Mouse (Mus musculus): ENCODE measurements around the gene Hk2. TPM values are rescaled to one million over a fixed set of nuclear protein-coding genes. Genes with fewer than 3 reads are reported as not detected.
"Not testable (repeated sequence)": the region's sequence is repeated elsewhere in the genome, so short reads cannot be mapped to it uniquely, and the experiment has no call there.

Hk2 gene
- polyA plus RNA-seq, 1 experiment from 2014 or later: 6.4 TPM

DNA sequence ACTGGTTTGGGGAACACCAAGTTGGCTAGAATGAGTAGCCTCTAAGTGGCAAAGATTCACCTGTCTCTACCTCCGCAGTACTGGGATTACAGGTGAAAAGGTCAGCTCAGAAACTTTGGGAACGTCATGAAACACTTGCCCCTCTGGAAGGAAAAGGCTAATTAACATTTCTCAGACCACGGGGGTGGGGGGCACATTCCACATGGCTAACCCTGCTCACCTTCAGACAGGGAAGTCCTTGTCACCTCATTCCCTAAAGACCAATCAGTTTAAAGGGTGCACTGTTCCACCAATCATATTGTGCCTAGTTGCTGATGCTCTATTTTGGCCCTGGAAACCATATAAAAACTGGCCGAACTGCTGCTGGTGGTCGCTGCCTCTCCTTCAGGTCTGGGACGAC, 73.0 kb downstream of the Hk2 start:
- H3K9me3 ChIP-seq (replicated peaks; ENCODE audit: control insufficient read depth, low read length): no peaks in the 10 kb centered on the region
- H3K9ac ChIP-seq (ENCODE audit: low read depth, low read length): no peak overlapping the region
- no peak overlapping the region for H3K27ac ChIP-seq (ENCODE audit: low read length)
- WGBS (ENCODE audit: insufficient replicate concordance): 64% methylated on average over 6 of the region's 6 CpGs
- no peak overlapping the region for H3K4me3 ChIP-seq (ENCODE audit: low read depth, low read length)
- no peaks in the 10 kb centered on the region for H3K4me1 ChIP-seq (ENCODE audit: control insufficient read depth, low read depth, low read length)
- no peaks in the 10 kb centered on the region for H3K36me3 ChIP-seq (ENCODE audit: control insufficient read depth, insufficient read depth)
- H3K4me2 ChIP-seq (ENCODE audit: low read depth, low read length): no peak overlapping the region
- no peak for ATAC-seq (ENCODE audit: low read depth)
- no peaks in the 10 kb centered on the region for H3K27me3 ChIP-seq (ENCODE audit: control insufficient read depth, insufficient read depth, low read depth, low read length)

DNA sequence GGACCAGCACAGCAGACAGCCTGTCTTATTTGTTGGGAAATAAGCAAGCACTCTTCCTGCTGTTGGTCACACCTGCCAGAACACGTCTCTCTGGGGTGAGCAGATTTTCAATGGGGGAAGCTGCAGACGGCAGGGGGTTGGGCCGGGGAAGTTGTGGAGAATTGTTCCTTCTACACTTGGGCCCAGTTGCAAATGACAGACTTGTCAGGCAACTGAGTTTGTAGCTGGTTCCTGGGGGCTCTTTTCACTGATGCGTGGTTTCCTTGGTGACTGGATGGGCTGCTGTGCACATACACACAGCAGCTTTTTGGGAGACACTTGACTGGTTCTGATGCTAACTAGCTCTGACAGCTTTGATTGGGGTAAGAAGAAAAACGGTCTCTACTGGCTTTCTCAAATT, 74.4 kb downstream of the Hk2 start:
- no peaks in the 10 kb centered on the region for H3K4me1 ChIP-seq (ENCODE audit: control insufficient read depth, low read depth, low read length)
- no peaks in the 10 kb centered on the region for H3K27me3 ChIP-seq (ENCODE audit: control insufficient read depth, insufficient read depth, low read depth, low read length)
- H3K9me3 ChIP-seq (replicated peaks; ENCODE audit: control insufficient read depth, low read length): no peaks in the 10 kb centered on the region
- H3K4me2 ChIP-seq (ENCODE audit: low read depth, low read length): no peak overlapping the region
- no peak for ATAC-seq (ENCODE audit: low read depth)
- no peak overlapping the region for H3K4me3 ChIP-seq (ENCODE audit: low read depth, low read length)
- no peak overlapping the region for H3K9ac ChIP-seq (ENCODE audit: low read depth, low read length)
- H3K36me3 ChIP-seq (ENCODE audit: control insufficient read depth, insufficient read depth): no peaks in the 10 kb centered on the region
- H3K27ac ChIP-seq (ENCODE audit: low read length): no peak overlapping the region
- WGBS (ENCODE audit: insufficient replicate concordance): 16% methylated on average over 5 of the region's 5 CpGs

DNA sequence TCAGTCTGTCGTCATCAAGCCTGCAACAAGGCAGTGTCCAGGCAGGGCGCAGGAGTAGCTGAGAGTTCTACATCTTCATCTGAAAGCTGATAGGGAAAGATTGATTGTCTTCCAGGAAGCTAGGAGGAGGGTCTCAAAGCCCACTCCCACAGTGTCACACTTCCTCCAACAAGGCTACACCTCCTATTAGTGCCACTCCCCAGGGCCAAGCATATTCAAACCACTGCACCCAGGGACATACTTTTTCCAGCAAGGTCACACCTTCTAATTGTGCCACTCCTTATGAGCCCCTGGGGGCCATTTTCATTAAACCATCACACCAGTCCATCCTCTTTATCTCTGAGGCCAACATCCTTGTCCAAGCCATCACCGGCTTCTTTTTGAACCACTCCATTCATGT, 77.5 kb downstream of the Hk2 start:
- H3K9ac ChIP-seq (ENCODE audit: low read depth, low read length): no peak overlapping the region
- no peak overlapping the region for H3K4me3 ChIP-seq (ENCODE audit: low read depth, low read length)
- H3K27me3 ChIP-seq (ENCODE audit: control insufficient read depth, insufficient read depth, low read depth, low read length): no peaks in the 10 kb centered on the region
- no peaks in the 10 kb centered on the region for H3K4me1 ChIP-seq (ENCODE audit: control insufficient read depth, low read depth, low read length)
- ATAC-seq (ENCODE audit: low read depth): no peak
- no peak overlapping the region for H3K4me2 ChIP-seq (ENCODE audit: low read depth, low read length)
- WGBS (ENCODE audit: insufficient replicate concordance): 71% methylated on average over 3 of the region's 3 CpGs
- no peaks in the 10 kb centered on the region for H3K9me3 ChIP-seq (replicated peaks; ENCODE audit: control insufficient read depth, low read length)
- no peak overlapping the region for H3K27ac ChIP-seq (ENCODE audit: low read length)
- no peaks in the 10 kb centered on the region for H3K36me3 ChIP-seq (ENCODE audit: control insufficient read depth, insufficient read depth)

DNA sequence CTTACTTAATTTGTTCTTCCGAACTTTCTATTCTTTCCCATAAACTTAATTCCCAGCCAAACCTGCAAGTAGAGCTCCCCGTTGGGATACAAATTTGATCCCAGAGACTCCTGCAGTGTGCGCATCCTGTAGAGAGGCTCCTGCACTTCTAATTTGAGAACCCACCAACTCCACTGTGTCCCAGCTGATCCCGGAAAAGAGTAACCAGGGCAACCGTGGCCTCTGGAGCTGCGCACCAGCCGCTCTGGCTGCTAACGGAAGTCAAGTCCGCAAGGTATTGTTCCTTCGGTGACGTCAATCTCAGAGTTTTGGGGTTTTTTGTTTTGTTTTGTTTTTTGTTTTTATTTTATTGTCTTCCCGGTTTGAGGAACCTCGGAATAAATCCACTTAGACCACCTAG, 79.6 kb downstream of the Hk2 start:
- Histone ChIP-seq H3K4me1 (ENCODE audit: control insufficient read depth, low read depth, low read length) (no peaks in the 10 kb centered on the region), H3K4me2 (ENCODE audit: low read depth, low read length) (no peak overlapping the region), H3K27ac (ENCODE audit: low read length) (no peak overlapping the region), H3K27me3 (ENCODE audit: control insufficient read depth, insufficient read depth, low read depth, low read length) (no peaks in the 10 kb centered on the region), H3K36me3 (ENCODE audit: control insufficient read depth, insufficient read depth) (no peaks in the 10 kb centered on the region), H3K9me3 (replicated peaks; ENCODE audit: control insufficient read depth, low read length) (no peaks in the 10 kb centered on the region), H3K4me3 (ENCODE audit: low read depth, low read length) (no peak overlapping the region), H3K9ac (ENCODE audit: low read depth, low read length) (no peak overlapping the region)
- 55% methylated on average over 13 of the region's 13 CpGs for WGBS (ENCODE audit: insufficient replicate concordance)
- no peak for ATAC-seq (ENCODE audit: low read depth)

DNA sequence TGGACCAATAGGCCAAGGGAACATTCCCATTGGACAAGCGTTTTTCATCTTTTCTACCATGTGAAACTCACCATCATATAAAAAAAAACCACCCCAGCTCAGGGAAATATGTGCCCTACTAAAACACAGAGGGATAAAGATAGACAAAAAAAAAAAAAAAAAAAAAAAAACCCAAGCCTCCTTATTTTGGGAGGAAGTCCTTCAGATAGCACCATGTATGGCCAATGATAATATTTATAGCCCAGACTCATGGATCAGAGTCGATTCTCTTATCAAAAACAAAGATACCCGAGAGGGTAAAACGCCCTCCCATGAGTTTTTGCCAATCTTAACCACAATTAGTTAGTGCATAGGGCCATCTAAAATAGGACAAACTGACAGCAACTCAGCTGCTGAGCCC, 84.8 kb downstream of the Hk2 start:
- ATAC-seq (ENCODE audit: low read depth): no peak
- Histone ChIP-seq H3K36me3 (ENCODE audit: control insufficient read depth, insufficient read depth) (no peaks in the 10 kb centered on the region), H3K9ac (ENCODE audit: low read depth, low read length) (no peak overlapping the region), H3K9me3 (replicated peaks; ENCODE audit: control insufficient read depth, low read length) (no peaks in the 10 kb centered on the region), H3K4me1 (ENCODE audit: control insufficient read depth, low read depth, low read length) (no peaks in the 10 kb centered on the region), H3K4me2 (ENCODE audit: low read depth, low read length) (no peak overlapping the region), H3K27me3 (ENCODE audit: control insufficient read depth, insufficient read depth, low read depth, low read length) (no peaks in the 10 kb centered on the region), H3K27ac (ENCODE audit: low read length) (no peak overlapping the region), H3K4me3 (ENCODE audit: low read depth, low read length) (no peak overlapping the region)
- 31% methylated on average over 4 of the region's 4 CpGs for WGBS (ENCODE audit: insufficient replicate concordance)

DNA sequence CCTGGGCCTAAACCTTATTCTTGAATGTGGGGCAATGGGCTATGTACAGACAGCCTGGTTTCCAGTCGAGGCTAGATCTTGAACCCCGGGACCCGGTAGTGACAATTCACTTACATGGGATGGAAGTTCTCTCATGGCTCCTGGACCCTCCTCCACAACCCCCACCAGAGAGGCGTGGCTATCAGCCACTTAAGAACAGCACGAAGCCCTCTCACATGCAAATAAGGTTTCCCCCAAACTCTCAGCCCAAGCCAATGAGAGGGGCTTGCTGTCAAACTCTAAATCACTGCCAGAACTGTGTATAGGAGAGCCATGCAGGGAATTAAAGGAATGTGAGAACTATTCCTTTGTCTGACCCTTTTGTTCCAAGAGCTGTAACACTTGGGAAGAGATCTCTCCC, 85.7 kb downstream of the Hk2 start:
- H3K9me3 ChIP-seq (replicated peaks; ENCODE audit: control insufficient read depth, low read length); H3K27me3 ChIP-seq (ENCODE audit: control insufficient read depth, insufficient read depth, low read depth, low read length); H3K4me1 ChIP-seq (ENCODE audit: control insufficient read depth, low read depth, low read length); H3K27ac ChIP-seq (ENCODE audit: low read length); H3K4me2 ChIP-seq (ENCODE audit: low read depth, low read length); ATAC-seq (ENCODE audit: low read depth); H3K36me3 ChIP-seq (ENCODE audit: control insufficient read depth, insufficient read depth); H3K4me3 ChIP-seq (ENCODE audit: low read depth, low read length); H3K9ac ChIP-seq (ENCODE audit: low read depth, low read length): not testable (repeated sequence)
- WGBS (ENCODE audit: insufficient replicate concordance): 59% methylated on average over 5 of the region's 5 CpGs

DNA sequence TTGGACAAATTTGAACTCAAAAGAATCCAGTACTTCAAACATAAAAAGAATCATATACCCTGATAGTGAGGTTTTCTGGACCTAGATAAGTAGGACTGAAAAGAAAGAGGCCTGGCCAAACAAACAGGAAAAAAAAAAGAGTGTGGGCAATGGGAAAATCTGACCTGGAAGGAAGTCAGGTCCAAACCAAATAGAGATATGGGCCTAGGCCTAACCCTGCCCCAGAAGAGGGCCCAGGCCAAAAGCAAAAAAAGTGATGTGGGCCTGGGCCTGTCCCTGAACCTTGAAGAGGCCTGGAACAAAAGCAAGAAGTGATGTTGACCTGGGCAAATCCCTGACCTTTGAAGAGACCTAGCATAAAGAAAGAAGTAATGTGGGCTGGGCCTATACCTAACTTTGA, 90.1 kb downstream of the Hk2 start:
- Histone ChIP-seq H3K4me2 (ENCODE audit: low read depth, low read length) (no peak overlapping the region), H3K27ac (ENCODE audit: low read length) (no peak overlapping the region), H3K36me3 (ENCODE audit: control insufficient read depth, insufficient read depth) (no peaks in the 10 kb centered on the region), H3K4me1 (ENCODE audit: control insufficient read depth, low read depth, low read length) (no peaks in the 10 kb centered on the region), H3K4me3 (ENCODE audit: low read depth, low read length) (no peak overlapping the region), H3K9me3 (replicated peaks; ENCODE audit: control insufficient read depth, low read length) (no peaks in the 10 kb centered on the region), H3K27me3 (ENCODE audit: control insufficient read depth, insufficient read depth, low read depth, low read length) (no peaks in the 10 kb centered on the region), H3K9ac (ENCODE audit: low read depth, low read length) (no peak overlapping the region)
- ATAC-seq (ENCODE audit: low read depth): no peak

DNA sequence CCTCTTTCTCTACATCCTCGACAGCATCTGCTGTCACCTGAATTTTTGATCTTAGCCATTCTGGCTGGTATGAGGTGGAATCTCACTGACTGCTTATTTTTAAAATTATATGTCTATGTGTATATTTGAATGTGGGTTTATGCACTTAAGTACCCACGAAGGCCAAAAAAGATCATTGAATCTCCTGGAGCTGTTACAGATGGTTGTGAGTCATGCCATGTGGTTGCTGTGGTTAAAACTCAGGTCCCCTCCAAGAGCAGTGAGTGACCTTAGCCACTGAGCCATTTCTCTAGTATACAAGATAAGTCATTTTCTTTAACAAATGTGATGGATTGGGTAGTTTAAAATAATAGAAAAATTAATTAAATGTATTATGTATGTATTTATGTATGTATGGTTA, 95.0 kb downstream of the Hk2 start:
- H3K4me1 ChIP-seq (ENCODE audit: control insufficient read depth, low read depth, low read length); H3K9me3 ChIP-seq (replicated peaks; ENCODE audit: control insufficient read depth, low read length); H3K36me3 ChIP-seq (ENCODE audit: control insufficient read depth, insufficient read depth); H3K4me2 ChIP-seq (ENCODE audit: low read depth, low read length); H3K27me3 ChIP-seq (ENCODE audit: control insufficient read depth, insufficient read depth, low read depth, low read length); H3K4me3 ChIP-seq (ENCODE audit: low read depth, low read length); H3K27ac ChIP-seq (ENCODE audit: low read length); H3K9ac ChIP-seq (ENCODE audit: low read depth, low read length); ATAC-seq (ENCODE audit: low read depth): not testable (repeated sequence)
- 46% methylated on average over 2 of the region's 2 CpGs for WGBS (ENCODE audit: insufficient replicate concordance)

DNA sequence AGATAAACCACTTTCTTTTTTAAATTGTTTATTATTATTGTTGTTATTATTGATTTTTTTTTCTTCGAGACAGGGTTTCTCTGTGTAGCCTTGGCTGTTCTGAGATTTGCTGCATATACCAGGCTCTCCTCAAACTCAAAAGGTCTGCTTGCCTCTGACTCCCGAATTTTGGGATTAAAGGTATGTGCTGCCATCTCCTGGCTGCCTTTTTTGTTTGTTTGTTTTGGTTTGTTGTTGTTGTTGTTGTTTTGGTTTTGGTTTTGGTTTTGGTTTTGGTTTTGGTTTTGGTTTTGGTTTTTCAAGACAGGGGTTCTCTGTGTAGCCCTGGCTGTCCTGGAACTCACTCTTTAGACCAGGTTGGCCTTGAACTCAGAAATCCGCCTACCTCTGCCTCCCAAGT, 96.6 kb downstream of the Hk2 start:
- H3K36me3 ChIP-seq (ENCODE audit: control insufficient read depth, insufficient read depth); H3K4me2 ChIP-seq (ENCODE audit: low read depth, low read length); H3K27ac ChIP-seq (ENCODE audit: low read length); H3K9me3 ChIP-seq (replicated peaks; ENCODE audit: control insufficient read depth, low read length); ATAC-seq (ENCODE audit: low read depth); H3K27me3 ChIP-seq (ENCODE audit: control insufficient read depth, insufficient read depth, low read depth, low read length); H3K9ac ChIP-seq (ENCODE audit: low read depth, low read length); H3K4me1 ChIP-seq (ENCODE audit: control insufficient read depth, low read depth, low read length); H3K4me3 ChIP-seq (ENCODE audit: low read depth, low read length): not testable (repeated sequence)
- 52% methylated on average over 3 of the region's 3 CpGs for WGBS (ENCODE audit: insufficient replicate concordance)
